Comparison of ENCODE assay signal across 11 mouse cellular contexts in the genomic region with DNA sequence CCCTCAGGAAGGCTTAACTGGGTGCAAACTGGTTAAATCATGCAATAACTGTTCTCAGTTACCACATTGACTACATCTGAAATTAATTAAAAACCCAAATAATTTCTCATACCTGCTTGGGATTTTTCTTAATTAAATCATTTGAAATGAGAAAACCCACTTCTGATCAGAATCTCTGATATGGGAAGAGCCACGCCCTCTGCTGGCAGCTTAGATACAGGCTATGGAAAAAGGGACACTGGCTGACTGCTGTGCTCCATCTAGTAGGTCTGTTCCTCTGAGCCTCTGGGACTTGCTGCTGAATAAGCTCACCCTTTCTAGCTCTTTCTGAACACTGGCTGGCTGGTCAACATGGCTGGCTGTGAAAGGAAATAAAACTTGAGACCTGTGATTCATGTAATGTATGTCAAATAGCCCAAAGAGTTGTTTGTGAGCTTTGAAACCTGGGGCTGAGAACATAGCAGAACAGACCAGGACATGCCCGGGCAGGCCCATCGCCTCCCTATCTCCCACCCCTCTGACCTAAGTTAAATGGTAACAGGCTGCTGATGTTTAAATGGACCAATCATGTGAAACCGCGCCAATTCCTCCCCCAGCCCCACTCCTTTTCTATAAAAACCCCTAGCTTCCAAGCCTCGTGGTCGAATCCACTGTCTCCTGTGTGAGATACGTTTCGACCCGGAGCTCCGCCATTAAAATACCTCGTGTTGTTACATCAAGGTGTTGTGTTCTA. TPM values are rescaled to one million over a fixed set of nuclear protein-coding genes. Genes with fewer than 3 reads are reported as not detected.
DNase-seq lines count a peak whose midpoint lies in the region; ATAC-seq and TF ChIP-seq lines count a peak whose summit lies in the region.
"Not testable (repeated sequence)": the region's sequence is repeated elsewhere in the genome, so short reads cannot be mapped to it uniquely, and the experiment has no call there.
"Had no signal": no experiment of that assay in that cellular context is flagged by ENCODE, and none has a peak within 500 bp of the region (broad histone marks: within the 10 kb centered on the region; RNA-seq: fewer than 3 reads in every experiment).

No protein-coding gene starts in this region.

- H3K27me3 ChIP-seq in ES-Bruce4 (ENCODE audit: control insufficient read depth, insufficient read depth, low read length, poor library complexity, severe bottlenecking); heart, adult 2 months (ENCODE audit: control insufficient read depth, insufficient read depth, low read length); kidney, postnatal 0 days (ENCODE audit: insufficient read depth, low read length): not testable (repeated sequence)
- H3K27me3 ChIP-seq in limb, embryonic 14.5 days (ENCODE audit: control insufficient read depth, insufficient read depth, low read length): peaks cover 12% of the 10 kb centered on the region

- not testable (repeated sequence) for ATAC-seq in kidney, postnatal 0 days (replicated peaks; ENCODE audit: low FRiP score, low read depth); limb, embryonic 14.5 days (ENCODE audit: low FRiP score, low read depth)

- not testable (repeated sequence) for H3K4me1 ChIP-seq in ES-Bruce4 (ENCODE audit: control insufficient read depth, insufficient read depth, low read length); limb, embryonic 14.5 days (ENCODE audit: control insufficient read depth, insufficient read depth, low read length)
- peaks cover 20% of the 10 kb centered on the region for H3K4me1 ChIP-seq in heart, adult 2 months (ENCODE audit: control insufficient read depth, insufficient read depth, low read length)
- peaks cover 11% of the 10 kb centered on the region; the same call in 1 of the 2 replicates for H3K4me1 ChIP-seq in kidney, postnatal 0 days (replicated peaks; ENCODE audit: insufficient read depth, low read length)

- H3K4me2 ChIP-seq in kidney, postnatal 0 days (ENCODE audit: low read length); limb, embryonic 14.5 days (replicated peaks; ENCODE audit: low read depth, low read length, severe bottlenecking): not testable (repeated sequence)

- not testable (repeated sequence) for H3K79me2 ChIP-seq in heart, adult 2 months (replicated peaks; ENCODE audit: control insufficient read depth, insufficient read depth, low read length)

- intact Hi-C loops in heart, adult 2 months (cut with DNase I): not testable (repeated sequence)

- H3K27ac ChIP-seq in ES-Bruce4 (ENCODE audit: insufficient read depth, low read length): peak overlapping the region; percentile 86
- H3K27ac ChIP-seq in heart, adult 2 months; limb, embryonic 14.5 days (replicated peaks; ENCODE audit: low read depth, low read length): not testable (repeated sequence)
- 0 out of 2 replicates have a peak overlapping the region, but pooled peaks have one; percentile 6 for H3K27ac ChIP-seq in kidney, postnatal 0 days

- peak; percentile 43 for TF ChIP-seq CTCF in ES-Bruce4 (IDR thresholded peaks at IDR 0.05; ENCODE audit: low read depth, low read length)
- TF ChIP-seq CTCF in heart, adult 2 months (IDR thresholded peaks at IDR 0.05): peak; percentile 69
- TF ChIP-seq CTCF in kidney, postnatal 0 days (IDR thresholded peaks at IDR 0.05; ENCODE audit: low read depth): peak; percentile 60

- not testable (repeated sequence) for H3K9me3 ChIP-seq in ES-Bruce4 (replicated peaks; ENCODE audit: control insufficient read depth, insufficient read depth, low read length, poor library complexity, severe bottlenecking); kidney, postnatal 0 days (replicated peaks; ENCODE audit: low read length); limb, embryonic 14.5 days (ENCODE audit: control insufficient read depth, low read length)

- not testable (repeated sequence) for TF ChIP-seq POLR2A in ES-Bruce4 (IDR thresholded peaks at IDR 0.05; ENCODE audit: insufficient read depth, low read length); heart, adult 2 months (IDR thresholded peaks at IDR 0.05; ENCODE audit: insufficient read depth, low read depth, low read length); limb, embryonic 14.5 days (IDR thresholded peaks at IDR 0.05; ENCODE audit: borderline replicate concordance, extremely low read depth, insufficient read depth, insufficient read length)

- not testable (repeated sequence) for H3K36me3 ChIP-seq in ES-Bruce4 (ENCODE audit: control insufficient read depth, insufficient read depth, low read length, poor library complexity, severe bottlenecking); heart, adult 2 months (ENCODE audit: control insufficient read depth, insufficient read depth, low read length); kidney, postnatal 0 days (ENCODE audit: insufficient read depth, low read length); limb, embryonic 14.5 days (ENCODE audit: control insufficient read depth, insufficient read depth, low read length)

- H3K4me3 ChIP-seq in ES-Bruce4 (ENCODE audit: low read depth, low read length): 0 out of 2 replicates have a peak overlapping the region, but pooled peaks have one; percentile 17
- H3K4me3 ChIP-seq in heart, adult 2 months; kidney, postnatal 0 days (replicated peaks; ENCODE audit: low read depth, low read length); limb, embryonic 14.5 days (replicated peaks; ENCODE audit: low read length): not testable (repeated sequence)

- 80% methylated on average over 7 of the region's 12 CpGs for WGBS in heart, adult 2 months
- WGBS in kidney, postnatal 0 days: 49% methylated on average over 5 of the region's 12 CpGs
- WGBS in limb, embryonic 14.5 days: 67% methylated on average over 5 of the region's 12 CpGs

- peak overlapping the region; percentile 62 for H3K9ac ChIP-seq in ES-Bruce4 (ENCODE audit: low read depth, poor library complexity, severe bottlenecking)
- H3K9ac ChIP-seq in heart, adult 2 months (ENCODE audit: low read depth, low read length); kidney, postnatal 0 days (ENCODE audit: low read depth, low read length); limb, embryonic 14.5 days (ENCODE audit: low read depth, low read length, severe bottlenecking): not testable (repeated sequence)

- peak; percentile 37 to 58 for DNase-seq in adrenal gland, postnatal 36 days
- DNase-seq in cerebellum, postnatal 14 days: peak; percentile 64 to 73
- peak in 1 of 2 experiments; percentile 14 for DNase-seq in heart, adult 2 months
- DNase-seq in kidney, postnatal 0 days (ENCODE audit: low spot score): peak; percentile 74
- DNase-seq in limb, embryonic 14.5 days (ENCODE audit: low spot score): peak; percentile 20
- DNase-seq in mesoderm, embryonic 11.5 days (ENCODE audit: low read depth, low spot score): peak; percentile 48
- peak; percentile 55 for DNase-seq in thymus, postnatal 4 days

- TF ChIP-seq EP300 in ES-Bruce4 (IDR thresholded peaks at IDR 0.05; ENCODE audit: insufficient read depth, low read depth, low read length): 0 out of 2 replicates have a peak, but pooled peaks have one; percentile 22
- TF ChIP-seq EP300 in heart, adult 2 months (IDR thresholded peaks at IDR 0.05; ENCODE audit: insufficient read depth, low read depth, low read length): not testable (repeated sequence)

RNA-seq across cellular contexts. Expression of a gene that starts 5.4 kb away (rescaled TPM):
- 4.3 and 4.9 TPM in 2 replicates for polyA plus RNA-seq in ES-Bruce4 (2011; ENCODE audit: insufficient read depth, insufficient read length, low read depth, missing spikeins)
- total RNA-seq in adrenal gland, postnatal 36 days (2021): not detected
- not detected for total RNA-seq in heart, adult 2 months (2021)
- polyA plus RNA-seq in heart, adult 2 months (2012; rRNA removed): 0.10 and 0.23 TPM in 2 replicates
- polyA plus RNA-seq in kidney, postnatal 0 days (2015; fragmentation: Nextera tagmentation; extraction: Ambion mirVana): 0.19 and 0.20 TPM in 2 replicates
- 1.3 and 1.6 TPM in 2 replicates for polyA plus RNA-seq in limb, embryonic 14.5 days (2012; rRNA removed)
- polyA plus RNA-seq in limb, embryonic 14.5 days (2014; fragmentation: Nextera tagmentation; extraction: Ambion mirVana): 0.57 and 1.2 TPM in 2 replicates
- total RNA-seq: gastrocnemius, postnatal 36 days; layer of hippocampus, postnatal 36 days had no signal
- polyA plus RNA-seq: forebrain, embryonic 16.5 days had no signal

RNA-seq across cellular contexts. Expression of a gene that starts 6.4 kb away (rescaled TPM):
- polyA plus RNA-seq in ES-Bruce4 (2011; ENCODE audit: insufficient read depth, insufficient read length, low read depth, missing spikeins): 207 and 235 TPM in 2 replicates
- 10 to 100 TPM; 65.6 to 87.4 TPM for total RNA-seq in adrenal gland, postnatal 36 days (2021)
- total RNA-seq in heart, adult 2 months (2021): 10 to 100 TPM; 17.4 to 18.1 TPM
- 69.8 and 85.9 TPM in 2 replicates for polyA plus RNA-seq in heart, adult 2 months (2012; rRNA removed)
- 106 and 124 TPM in 2 replicates for polyA plus RNA-seq in kidney, postnatal 0 days (2015; fragmentation: Nextera tagmentation; extraction: Ambion mirVana)
- polyA plus RNA-seq in limb, embryonic 14.5 days (2012; rRNA removed): 47.2 and 50.6 TPM in 2 replicates
- polyA plus RNA-seq in limb, embryonic 14.5 days (2014; fragmentation: Nextera tagmentation; extraction: Ambion mirVana): 12.4 and 16.5 TPM in 2 replicates

RNA-seq across cellular contexts. Expression of a gene that starts 11.8 kb away (rescaled TPM):
- 72.6 and 74.1 TPM in 2 replicates for polyA plus RNA-seq in ES-Bruce4 (2011; ENCODE audit: insufficient read depth, insufficient read length, low read depth, missing spikeins)
- total RNA-seq in adrenal gland, postnatal 36 days (2021): 10 to 100 TPM; 65.8 to 78.6 TPM
- total RNA-seq in heart, adult 2 months (2021): 10 to 100 TPM; 27.0 to 29.7 TPM
- 51.6 and 53.7 TPM in 2 replicates for polyA plus RNA-seq in heart, adult 2 months (2012; rRNA removed)
- 129 and 131 TPM in 2 replicates for polyA plus RNA-seq in kidney, postnatal 0 days (2015; fragmentation: Nextera tagmentation; extraction: Ambion mirVana)
- polyA plus RNA-seq in limb, embryonic 14.5 days (2012; rRNA removed): 107 and 169 TPM in 2 replicates
- polyA plus RNA-seq in limb, embryonic 14.5 days (2014; fragmentation: Nextera tagmentation; extraction: Ambion mirVana): 104 and 107 TPM in 2 replicates

RNA-seq across cellular contexts. Expression of a gene that starts 19.3 kb away (rescaled TPM):
- polyA plus RNA-seq in ES-Bruce4 (2011; ENCODE audit: insufficient read depth, insufficient read length, low read depth, missing spikeins): 4.0 and 4.4 TPM in 2 replicates
- total RNA-seq in adrenal gland, postnatal 36 days (2021): 100 to 1,000 TPM; 200 to 203 TPM
- 10 to 100 TPM; 22.1 to 28.3 TPM for total RNA-seq in heart, adult 2 months (2021)
- 37.2 and 42.9 TPM in 2 replicates for polyA plus RNA-seq in heart, adult 2 months (2012; rRNA removed)
- polyA plus RNA-seq in kidney, postnatal 0 days (2015; fragmentation: Nextera tagmentation; extraction: Ambion mirVana): 182 and 208 TPM in 2 replicates
- 59.8 and 77.7 TPM in 2 replicates for polyA plus RNA-seq in limb, embryonic 14.5 days (2012; rRNA removed)
- polyA plus RNA-seq in limb, embryonic 14.5 days (2014; fragmentation: Nextera tagmentation; extraction: Ambion mirVana): 53.2 and 57.2 TPM in 2 replicates

RNA-seq across cellular contexts. Expression of a gene that starts 27.8 kb away (rescaled TPM):
- 2.2 and 2.4 TPM in 2 replicates for polyA plus RNA-seq in ES-Bruce4 (2011; ENCODE audit: insufficient read depth, insufficient read length, low read depth, missing spikeins)
- total RNA-seq in adrenal gland, postnatal 36 days (2021): 1 to 10 TPM; 3.5 to 7.7 TPM
- total RNA-seq in heart, adult 2 months (2021): under 1 TPM in 1 of 2 experiments, not detected in 1; 0.16 TPM
- 0.29 and 0.51 TPM in 2 replicates for polyA plus RNA-seq in heart, adult 2 months (2012; rRNA removed)
- polyA plus RNA-seq in kidney, postnatal 0 days (2015; fragmentation: Nextera tagmentation; extraction: Ambion mirVana): 17.1 and 19.1 TPM in 2 replicates
- polyA plus RNA-seq in limb, embryonic 14.5 days (2012; rRNA removed): 0.34 and 0.59 TPM in 2 replicates
- 0.48 and 0.89 TPM in 2 replicates for polyA plus RNA-seq in limb, embryonic 14.5 days (2014; fragmentation: Nextera tagmentation; extraction: Ambion mirVana)
- total RNA-seq: layer of hippocampus, postnatal 36 days had no signal
